Mouse (Mus musculus): Measurements from ENCODE around the gene Tspan11. TPM values are rescaled to one million over a fixed set of nuclear protein-coding genes. Genes with fewer than 3 reads are reported as not detected.
A peak's percentile ranks its signal among the peaks of the same experiment; 100 is the strongest.

Tspan11 gene
- total and polyA plus RNA-seq, 2 experiments from 2014 or later = 2.3 to 2.5 TPM

- Histone ChIP-seq H3K4me1 (ENCODE audit: control insufficient read depth, insufficient read depth) (peaks cover 10% of the 10 kb centered on the region), H3K27ac (ENCODE audit: low read depth) (no peak overlapping the region), H3K4me2 (ENCODE audit: low read depth, low read length) (no peak overlapping the region), H3K36me3 (replicated peaks; ENCODE audit: control insufficient read depth, insufficient read depth, low read length) (no peaks in the 10 kb centered on the region), H3K9ac (replicated peaks; ENCODE audit: low read depth, low read length) (no peak overlapping the region), H3K4me3 (ENCODE audit: low read depth, low read length) (no peak overlapping the region), H3K9me3 (replicated peaks; ENCODE audit: control insufficient read depth, low read length) (no peaks in the 10 kb centered on the region), H3K27me3 (ENCODE audit: control insufficient read depth, insufficient read depth, low read length) (no peaks in the 10 kb centered on the region)
- no peak for TF ChIP-seq EP300 (IDR thresholded peaks at IDR 0.05; ENCODE audit: low read depth)
- no peak for TF ChIP-seq CTCF (IDR thresholded peaks at IDR 0.05; ENCODE audit: low read depth)
- WGBS = 82% methylated on average over 3 of the region's 3 CpGs
- no peak for DNase-seq (ENCODE audit: low spot score)
- ATAC-seq (ENCODE audit: insufficient read depth, low read depth) = no peak
These were observed 9.0 kb downstream of the Tspan11 start for GRCm38 (mm10) chr6:127896425-127896824.

- no peaks in the 10 kb centered on the region for H3K36me3 ChIP-seq (replicated peaks; ENCODE audit: control insufficient read depth, insufficient read depth, low read length)
- TF ChIP-seq EP300 (IDR thresholded peaks at IDR 0.05; ENCODE audit: low read depth) (no peak), CTCF (IDR thresholded peaks at IDR 0.05; ENCODE audit: low read depth) (no peak)
- H3K27me3 ChIP-seq (ENCODE audit: control insufficient read depth, insufficient read depth, low read length) = no peaks in the 10 kb centered on the region
- no peak overlapping the region for H3K27ac ChIP-seq (ENCODE audit: low read depth)
- peaks cover 10% of the 10 kb centered on the region for H3K4me1 ChIP-seq (ENCODE audit: control insufficient read depth, insufficient read depth)
- no peak for DNase-seq (ENCODE audit: low spot score)
- H3K4me2 ChIP-seq (ENCODE audit: low read depth, low read length) = no peak overlapping the region
- ATAC-seq (ENCODE audit: insufficient read depth, low read depth) = no peak
- H3K9ac ChIP-seq (replicated peaks; ENCODE audit: low read depth, low read length) = no peak overlapping the region
- WGBS = 64% methylated on average over 3 of the region's 3 CpGs
- no peak overlapping the region for H3K4me3 ChIP-seq (ENCODE audit: low read depth, low read length)
- H3K9me3 ChIP-seq (replicated peaks; ENCODE audit: control insufficient read depth, low read length) = no peaks in the 10 kb centered on the region
These were observed 10.0 kb downstream of the Tspan11 start for GRCm38 (mm10) chr6:127897342-127897741.

GRCm38 (mm10) chr6:127900062-127900461, 12.7 kb downstream of the Tspan11 start:
- no peaks in the 10 kb centered on the region for H3K9me3 ChIP-seq (replicated peaks; ENCODE audit: control insufficient read depth, low read length)
- no peaks in the 10 kb centered on the region for H3K36me3 ChIP-seq (replicated peaks; ENCODE audit: control insufficient read depth, insufficient read depth, low read length)
- peaks cover 5% of the 10 kb centered on the region for H3K4me1 ChIP-seq (ENCODE audit: control insufficient read depth, insufficient read depth)
- DNase-seq (ENCODE audit: low spot score) = no peak
- no peak overlapping the region for H3K27ac ChIP-seq (ENCODE audit: low read depth)
- 60% methylated on average over 6 of the region's 6 CpGs for WGBS
- ATAC-seq (ENCODE audit: insufficient read depth, low read depth) = no peak
- no peaks in the 10 kb centered on the region for H3K27me3 ChIP-seq (ENCODE audit: control insufficient read depth, insufficient read depth, low read length)
- H3K4me3 ChIP-seq (ENCODE audit: low read depth, low read length) = no peak overlapping the region
- H3K9ac ChIP-seq (replicated peaks; ENCODE audit: low read depth, low read length) = no peak overlapping the region
- TF ChIP-seq EP300 (IDR thresholded peaks at IDR 0.05; ENCODE audit: low read depth) = no peak
- no peak for TF ChIP-seq CTCF (IDR thresholded peaks at IDR 0.05; ENCODE audit: low read depth)
- no peak overlapping the region for H3K4me2 ChIP-seq (ENCODE audit: low read depth, low read length)

GRCm38 (mm10) chr6:127901261-127901660, 13.9 kb downstream of the Tspan11 start:
- Histone ChIP-seq H3K9me3 (replicated peaks; ENCODE audit: control insufficient read depth, low read length) (no peaks in the 10 kb centered on the region), H3K4me2 (ENCODE audit: low read depth, low read length) (no peak overlapping the region), H3K27ac (ENCODE audit: low read depth) (no peak overlapping the region), H3K9ac (replicated peaks; ENCODE audit: low read depth, low read length) (no peak overlapping the region), H3K27me3 (ENCODE audit: control insufficient read depth, insufficient read depth, low read length) (no peaks in the 10 kb centered on the region), H3K36me3 (replicated peaks; ENCODE audit: control insufficient read depth, insufficient read depth, low read length) (no peaks in the 10 kb centered on the region), H3K4me3 (ENCODE audit: low read depth, low read length) (no peak overlapping the region), H3K4me1 (ENCODE audit: control insufficient read depth, insufficient read depth) (peaks cover 5% of the 10 kb centered on the region)
- ATAC-seq (ENCODE audit: insufficient read depth, low read depth) = no peak
- no peak for TF ChIP-seq CTCF (IDR thresholded peaks at IDR 0.05; ENCODE audit: low read depth)
- TF ChIP-seq EP300 (IDR thresholded peaks at IDR 0.05; ENCODE audit: low read depth) = no peak
- 47% methylated on average over 3 of the region's 3 CpGs for WGBS
- no peak for DNase-seq (ENCODE audit: low spot score)

GRCm38 (mm10) chr6:127901669-127902068, 14.3 kb downstream of the Tspan11 start:
- 63% methylated on average over 5 of the region's 5 CpGs for WGBS
- DNase-seq (ENCODE audit: low spot score) (peak; percentile 26), ATAC-seq (ENCODE audit: insufficient read depth, low read depth) (no peak)

GRCm38 (mm10) chr6:127902559-127902958, 15.2 kb downstream of the Tspan11 start:
- H3K27me3 ChIP-seq (ENCODE audit: control insufficient read depth, insufficient read depth, low read length) = no peaks in the 10 kb centered on the region
- no peak overlapping the region for H3K9ac ChIP-seq (replicated peaks; ENCODE audit: low read depth, low read length)

More at GRCm38 (mm10) chr6:127901669-127902068, 14.3 kb downstream of the Tspan11 start:
- H3K27me3 ChIP-seq (ENCODE audit: control insufficient read depth, insufficient read depth, low read length) = no peaks in the 10 kb centered on the region
- no peak overlapping the region for H3K4me3 ChIP-seq (ENCODE audit: low read depth, low read length)
- H3K27ac ChIP-seq (ENCODE audit: low read depth) = no peak overlapping the region
- H3K4me2 ChIP-seq (ENCODE audit: low read depth, low read length) = no peak overlapping the region
- no peaks in the 10 kb centered on the region for H3K36me3 ChIP-seq (replicated peaks; ENCODE audit: control insufficient read depth, insufficient read depth, low read length)
- H3K4me1 ChIP-seq (ENCODE audit: control insufficient read depth, insufficient read depth) = peaks cover 5% of the 10 kb centered on the region
- TF ChIP-seq EP300 (IDR thresholded peaks at IDR 0.05; ENCODE audit: low read depth) = no peak
- TF ChIP-seq CTCF (IDR thresholded peaks at IDR 0.05; ENCODE audit: low read depth) = no peak
- H3K9me3 ChIP-seq (replicated peaks; ENCODE audit: control insufficient read depth, low read length) = no peaks in the 10 kb centered on the region
- no peak overlapping the region for H3K9ac ChIP-seq (replicated peaks; ENCODE audit: low read depth, low read length)

More at GRCm38 (mm10) chr6:127902559-127902958, 15.2 kb downstream of the Tspan11 start:
- Histone ChIP-seq H3K4me2 (ENCODE audit: low read depth, low read length) (no peak overlapping the region), H3K4me3 (ENCODE audit: low read depth, low read length) (no peak overlapping the region), H3K9me3 (replicated peaks; ENCODE audit: control insufficient read depth, low read length) (no peaks in the 10 kb centered on the region), H3K36me3 (replicated peaks; ENCODE audit: control insufficient read depth, insufficient read depth, low read length) (no peaks in the 10 kb centered on the region), H3K4me1 (ENCODE audit: control insufficient read depth, insufficient read depth) (no peaks in the 10 kb centered on the region), H3K27ac (ENCODE audit: low read depth) (no peak overlapping the region)
- ATAC-seq (ENCODE audit: insufficient read depth, low read depth) (no peak), DNase-seq (ENCODE audit: low spot score) (no peak)
- TF ChIP-seq EP300 (IDR thresholded peaks at IDR 0.05; ENCODE audit: low read depth) = no peak
- TF ChIP-seq CTCF (IDR thresholded peaks at IDR 0.05; ENCODE audit: low read depth) = no peak
- WGBS = 75% methylated on average over 8 of the region's 8 CpGs
